Mouse (Mus musculus) left cerebral cortex, postnatal 14 days (tissue): Measurements from ENCODE around the gene Gm20817. TPM values are rescaled to one million over a fixed set of nuclear protein-coding genes. Genes with fewer than 3 reads are reported as not detected.
"Not testable (repeated sequence)": the region's sequence is repeated elsewhere in the genome, so short reads cannot be mapped to it uniquely, and the experiment has no call there.

Experiments used
- DNase-seq, 2 experiments: peaks; one replicate each; pipeline ENCODE4 v3.0.0; 2021 to 2022; ENCODE audit warnings: low spot score in 2 of 2, mixed read lengths in 1 of 2
- intact Hi-C: fragments of 180-260 bp; cut with DNase I; formaldehyde crosslinking; loops from one replicate; pipeline ENCODE4 v1.15.1; 2025
- long read RNA-seq, 2 experiments: library from polyadenylated mRNA; stranded (forward); transcript quantifications; one replicate each; pipeline ENCODE4 v2.0.0; 2021
- total RNA-seq, 2 experiments: library from RNA; stranded (reverse); gene quantifications; 2 replicates each; pipeline ENCODE4 v1.2.3; 2021

Gene Gm20817
- not detected for total RNA-seq
- long read RNA-seq, experiment 1: 0 reads
- long read RNA-seq, experiment 2: 0 reads

DNA sequence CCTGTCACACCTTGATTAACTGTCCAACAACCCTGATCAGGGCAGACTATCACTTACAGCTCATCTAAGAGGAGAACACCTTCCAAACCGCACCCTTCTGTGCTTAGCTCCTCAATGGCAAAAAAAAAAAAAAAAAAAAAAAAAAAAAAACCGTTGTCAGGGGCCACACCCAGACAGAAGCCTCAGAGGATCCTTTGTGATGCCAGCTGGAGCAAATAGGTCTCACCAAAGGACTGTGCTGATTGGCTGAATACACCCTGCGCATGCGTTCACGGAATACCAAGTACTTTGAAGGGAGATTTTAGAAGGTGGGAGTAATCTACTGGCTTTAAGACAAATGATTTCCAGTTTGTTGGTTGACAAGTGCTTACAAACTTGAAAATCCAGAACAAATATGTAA, at the start of gene Gm20817:
Gene Gm20817, minus strand, starts transcription at position 101 of the 400 bp plus-strand sequence.
- intact Hi-C loops, DNase-seq: not testable (repeated sequence)
